Mouse (Mus musculus) forebrain, embryonic 14.5 days (tissue): ENCODE data around the gene Rtn4rl1. TPM values are rescaled to one million over a fixed set of nuclear protein-coding genes. Genes with fewer than 3 reads are reported as not detected.

Experiments used
- ATAC-seq: fragments of 200-750 bp; cut with Nextera tagmentation; 2 replicates; pipeline ENCODE4 v1.8.0; 2017; ENCODE audit warnings: mild to moderate bottlenecking, moderate library complexity
- DNase-seq: peaks from one replicate; pipeline ENCODE4 v3.0.0-alpha.2; 2015; ENCODE audit warnings: low spot score
- H3K27ac ChIP-seq: fragments of 300-500 bp; sonication (generic); 2 replicates; pipeline ENCODE4 v1.5.1; 2014; ENCODE audit warnings: low read depth, mild to moderate bottlenecking, control low read depth, low read length, moderate library complexity
- H3K27me3 ChIP-seq: fragments of 300-500 bp; sonication (generic); replicated peaks from 2 replicates; pipeline ENCODE4 v1.6.1; 2014; ENCODE audit warnings: low read length, control low read depth, mixed read lengths; ENCODE audit not compliant: control insufficient read depth, insufficient read depth
- H3K36me3 ChIP-seq: fragments of 300-500 bp; sonication (generic); 2 replicates; pipeline ENCODE4 v1.6.1; 2014; ENCODE audit warnings: low read length, control low read depth; ENCODE audit not compliant: control insufficient read depth, insufficient read depth
- H3K4me1 ChIP-seq: fragments of 300-500 bp; sonication (generic); 2 replicates; pipeline ENCODE4 v1.6.1; 2014; ENCODE audit warnings: antibody characterized with exemption, low read length, control low read depth; ENCODE audit not compliant: control insufficient read depth, insufficient read depth
- H3K4me2 ChIP-seq: fragments of 300-500 bp; sonication (generic); 2 replicates; pipeline ENCODE4 v1.6.1; 2014; ENCODE audit warnings: mild to moderate bottlenecking, control low read depth, low read length
- H3K4me3 ChIP-seq: fragments of 300-500 bp; sonication (generic); 2 replicates; pipeline ENCODE4 v1.5.1; 2014; ENCODE audit warnings: low read depth, low read length, control low read depth
- H3K9ac ChIP-seq: fragments of 300-500 bp; sonication (generic); 2 replicates; pipeline ENCODE4 v1.6.1; 2014; ENCODE audit warnings: mild to moderate bottlenecking, low read length, control low read depth, moderate library complexity
- H3K9me3 ChIP-seq: fragments of 300-500 bp; sonication (generic); replicated peaks from 2 replicates; pipeline ENCODE4 v1.6.1; 2016; ENCODE audit warnings: low read length, control low read depth, mixed read lengths; ENCODE audit not compliant: control insufficient read depth
- WGBS: fragments of 180-500 bp; shearing (Covaris S2); extraction: QIAGEN DNeasy Blood & Tissue Kit; methylation state at CpG from one replicate; pipeline ENCODE4 v1.1.7; 2014; 5-methylcytosine and 5-hydroxymethylcytosine counted together
- polyA plus RNA-seq: library from polyadenylated mRNA; unstranded; fragments of >200 nt; fragmentation: Nextera tagmentation; extraction: Ambion mirVana; gene quantifications from 2 replicates; pipeline ENCODE4 v1.2.1, GENCODE M21; 2014

The Rtn4rl1 gene
- polyA plus RNA-seq, 1 experiment from 2014 or later, result 5.0 TPM

DNA sequence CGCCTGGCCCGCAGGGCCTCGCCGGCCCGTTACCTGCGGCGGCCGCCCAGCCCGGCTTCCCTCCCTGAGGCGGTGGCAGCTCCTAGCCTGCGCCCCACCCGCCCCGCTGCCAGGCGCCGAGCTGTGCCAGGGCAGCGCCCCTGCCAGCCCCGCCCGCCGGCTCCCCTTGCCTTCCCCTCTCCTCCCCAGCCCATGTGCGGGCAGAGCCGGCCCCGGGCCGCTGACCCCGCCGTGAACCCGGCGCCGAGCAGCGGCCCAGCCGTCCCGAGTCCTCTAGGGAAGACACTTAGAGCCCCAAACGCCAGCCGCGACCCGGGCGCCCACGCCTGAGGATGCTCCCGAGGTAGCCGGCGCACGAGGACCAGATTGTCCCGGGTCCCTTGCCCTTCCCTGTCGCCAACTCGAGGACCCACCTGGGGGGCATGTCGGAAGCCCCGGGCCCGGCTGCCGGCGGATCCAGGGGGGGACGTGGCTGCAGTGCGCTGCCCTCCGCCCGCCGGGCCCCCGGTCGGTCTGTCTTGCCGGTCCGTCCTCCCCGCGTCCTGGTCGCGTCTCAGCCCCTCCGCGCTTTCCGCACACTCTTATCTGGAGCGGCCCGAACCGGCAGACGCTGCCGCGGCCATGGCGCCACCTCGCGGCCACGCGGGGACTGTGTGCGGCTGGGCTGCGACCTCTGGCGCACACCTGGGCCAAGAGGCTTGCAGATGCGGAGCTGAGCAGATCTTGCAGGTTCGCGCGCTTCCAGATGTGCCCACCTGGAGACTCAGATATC lies 24.8 kb upstream of the Rtn4rl1 start:
- under 1% methylated on average over 79 of the region's 83 CpGs for WGBS
- H3K36me3 ChIP-seq, result 0 out of 2 replicates have a peak, but pooled peaks cover 2% of the 10 kb centered on the region
- ATAC-seq, result 0 out of 2 replicates have a peak, but pooled peaks have one; percentile 6
- H3K9ac ChIP-seq, result peak overlapping the region; percentile 48; the same call in 1 of the 2 replicates
- H3K27ac ChIP-seq, result peak overlapping the region; percentile 48; the same call in 1 of the 2 replicates
- H3K4me1 ChIP-seq, result peaks cover 25% of the 10 kb centered on the region
- peak overlapping the region; percentile 77 for H3K4me2 ChIP-seq
- H3K9me3 ChIP-seq, result no peaks in the 10 kb centered on the region
- peaks cover 93% of the 10 kb centered on the region for H3K27me3 ChIP-seq
- DNase-seq, result peak; percentile 74
- H3K4me3 ChIP-seq, result peak overlapping the region; percentile 40

DNA sequence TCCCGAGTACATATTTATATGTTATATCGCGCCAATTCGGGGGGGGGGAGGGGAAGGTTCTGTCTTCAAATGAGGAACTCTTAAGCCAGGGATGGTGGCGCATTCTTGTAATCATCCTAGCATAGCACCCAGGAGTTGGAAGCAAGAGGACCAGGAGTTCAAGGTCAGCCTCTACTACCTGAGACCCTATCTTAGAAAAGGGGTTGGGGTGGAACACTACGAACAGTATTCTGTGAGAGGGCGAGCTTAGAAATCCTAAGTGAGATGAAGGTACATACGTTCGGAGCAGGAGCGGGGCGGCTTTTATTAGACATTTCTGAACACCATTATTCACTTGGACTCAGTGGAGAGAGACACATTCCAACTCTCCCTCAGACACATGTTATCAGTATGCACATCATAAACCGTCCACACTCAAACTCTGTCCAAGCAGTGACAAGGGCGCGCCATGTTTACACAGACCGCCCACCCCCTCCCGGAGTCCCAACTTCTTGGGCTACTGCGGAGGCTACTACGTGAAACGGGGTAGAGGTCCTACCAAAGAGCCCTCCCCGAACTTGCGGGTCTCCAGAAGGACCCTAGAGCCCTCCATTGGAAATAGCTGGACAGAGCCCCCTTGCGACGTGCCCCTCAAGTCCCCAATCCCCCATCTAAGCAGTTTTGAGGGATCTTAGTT lies 24.0 kb upstream of the Rtn4rl1 start, which contains the start of gene Hic1:
Gene Hic1 (minus strand): TSS at position 115 of the 676 bp plus-strand sequence.
- peak within 1 kb of the TSS; percentile 40 for H3K4me3 ChIP-seq
- peaks cover 86% of the 10 kb centered on the region for H3K27me3 ChIP-seq
- DNase-seq, result no peak

DNA sequence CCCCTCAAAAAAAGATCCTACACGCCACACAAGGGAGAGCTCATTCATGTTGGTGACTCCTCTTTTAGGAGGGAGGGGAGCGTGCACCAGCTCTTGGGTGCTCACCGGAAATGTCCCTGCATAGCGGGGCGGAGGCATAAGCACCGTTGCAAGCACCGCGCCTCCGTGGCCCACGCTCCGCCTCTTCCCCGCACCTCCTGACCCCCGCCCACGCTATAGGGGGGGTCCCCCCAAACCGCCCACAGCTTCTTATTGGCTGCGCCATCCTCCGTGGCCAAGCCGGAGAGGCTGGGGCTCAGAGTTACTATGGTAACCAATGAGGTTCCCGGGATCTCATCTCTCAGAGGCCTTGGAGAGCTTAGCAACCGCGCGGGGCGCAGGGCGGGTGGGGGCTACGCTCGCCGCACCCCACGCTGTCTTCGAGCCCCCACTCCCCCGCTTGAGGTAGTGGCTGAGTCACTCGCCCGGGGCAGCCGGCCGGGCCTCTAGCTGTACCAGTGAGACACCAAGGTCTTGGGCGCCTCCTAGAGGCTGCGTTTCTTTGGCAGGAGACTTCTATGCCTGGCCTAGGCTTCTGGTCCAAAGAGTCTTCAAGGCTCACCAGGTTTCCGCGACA lies 23.3 kb upstream of the Rtn4rl1 start:
- no peaks in the 10 kb centered on the region for H3K9me3 ChIP-seq
- peaks cover 27% of the 10 kb centered on the region for H3K4me1 ChIP-seq
- peak overlapping the region; percentile 33 for H3K4me3 ChIP-seq
- peak; percentile 63 for ATAC-seq
- under 1% methylated on average over 38 of the region's 38 CpGs for WGBS
- H3K9ac ChIP-seq, result peak overlapping the region; percentile 18; the same call in 1 of the 2 replicates
- peaks cover 79% of the 10 kb centered on the region for H3K27me3 ChIP-seq
- peak overlapping the region; percentile 77 for H3K4me2 ChIP-seq
- no peaks in the 10 kb centered on the region for H3K36me3 ChIP-seq
- DNase-seq, result peak; percentile 92
- no peak overlapping the region for H3K27ac ChIP-seq

More for the DNA sequence above, 24.0 kb upstream of the Rtn4rl1 start, which contains the start of gene Hic1:
- no peaks in the 10 kb centered on the region for H3K36me3 ChIP-seq
- no peaks in the 10 kb centered on the region for H3K9me3 ChIP-seq
- WGBS, result 6% methylated on average over 23 of the region's 23 CpGs
- H3K9ac ChIP-seq, result peak within 1 kb of the TSS; percentile 48; the same call in 1 of the 2 replicates
- H3K27ac ChIP-seq, result peak within 1 kb of the TSS; percentile 48; the same call in 1 of the 2 replicates
- peak within 1 kb of the TSS; percentile 77 for H3K4me2 ChIP-seq
- no peak for ATAC-seq
- peaks cover 27% of the 10 kb centered on the region for H3K4me1 ChIP-seq

DNA sequence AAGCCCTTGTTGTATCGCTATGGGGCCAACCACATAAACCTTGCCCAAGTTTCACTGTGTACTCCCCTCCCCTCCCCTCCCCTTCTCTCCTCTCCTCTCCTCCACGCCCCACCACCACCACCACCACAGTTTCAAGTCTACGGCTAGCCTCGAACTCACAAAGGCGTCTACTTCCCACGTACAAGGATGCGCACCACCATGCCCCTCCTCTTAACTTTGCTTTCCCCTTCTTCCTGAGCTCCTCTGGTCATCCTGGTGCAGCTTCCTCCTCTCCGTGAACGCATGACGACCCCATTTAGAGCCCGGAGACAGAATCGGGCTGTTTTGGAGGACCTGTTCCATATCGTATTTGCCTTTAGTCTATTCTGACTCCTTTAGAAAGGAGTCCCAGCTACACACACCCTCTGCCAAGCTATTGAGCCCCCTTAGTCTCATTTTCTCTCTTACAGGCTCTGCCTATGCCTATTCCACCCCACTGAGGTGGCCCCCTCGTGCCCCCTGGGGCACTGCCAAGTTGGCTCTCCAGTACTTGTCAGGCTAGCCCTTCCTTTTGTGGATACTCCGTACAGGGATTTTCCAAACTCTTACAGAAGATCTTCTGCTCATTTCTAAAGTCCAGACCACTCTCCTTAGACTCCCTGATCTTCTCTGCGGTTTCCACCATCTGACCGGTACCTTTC lies 22.3 kb upstream of the Rtn4rl1 start:
- peaks cover 27% of the 10 kb centered on the region for H3K4me1 ChIP-seq
- DNase-seq, result no peak
- no peaks in the 10 kb centered on the region for H3K9me3 ChIP-seq
- H3K27ac ChIP-seq, result no peak overlapping the region
- H3K9ac ChIP-seq, result no peak overlapping the region
- WGBS, result 4% methylated on average over 17 of the region's 17 CpGs
- H3K27me3 ChIP-seq, result peaks cover 68% of the 10 kb centered on the region
- 0 out of 2 replicates have a peak overlapping the region, but pooled peaks have one; percentile 68 for H3K4me3 ChIP-seq
- peak overlapping the region; percentile 77; the same call in 1 of the 2 replicates for H3K4me2 ChIP-seq
- no peak for ATAC-seq
- H3K36me3 ChIP-seq, result peaks cover 6% of the 10 kb centered on the region; the same call in 1 of the 2 replicates

DNA sequence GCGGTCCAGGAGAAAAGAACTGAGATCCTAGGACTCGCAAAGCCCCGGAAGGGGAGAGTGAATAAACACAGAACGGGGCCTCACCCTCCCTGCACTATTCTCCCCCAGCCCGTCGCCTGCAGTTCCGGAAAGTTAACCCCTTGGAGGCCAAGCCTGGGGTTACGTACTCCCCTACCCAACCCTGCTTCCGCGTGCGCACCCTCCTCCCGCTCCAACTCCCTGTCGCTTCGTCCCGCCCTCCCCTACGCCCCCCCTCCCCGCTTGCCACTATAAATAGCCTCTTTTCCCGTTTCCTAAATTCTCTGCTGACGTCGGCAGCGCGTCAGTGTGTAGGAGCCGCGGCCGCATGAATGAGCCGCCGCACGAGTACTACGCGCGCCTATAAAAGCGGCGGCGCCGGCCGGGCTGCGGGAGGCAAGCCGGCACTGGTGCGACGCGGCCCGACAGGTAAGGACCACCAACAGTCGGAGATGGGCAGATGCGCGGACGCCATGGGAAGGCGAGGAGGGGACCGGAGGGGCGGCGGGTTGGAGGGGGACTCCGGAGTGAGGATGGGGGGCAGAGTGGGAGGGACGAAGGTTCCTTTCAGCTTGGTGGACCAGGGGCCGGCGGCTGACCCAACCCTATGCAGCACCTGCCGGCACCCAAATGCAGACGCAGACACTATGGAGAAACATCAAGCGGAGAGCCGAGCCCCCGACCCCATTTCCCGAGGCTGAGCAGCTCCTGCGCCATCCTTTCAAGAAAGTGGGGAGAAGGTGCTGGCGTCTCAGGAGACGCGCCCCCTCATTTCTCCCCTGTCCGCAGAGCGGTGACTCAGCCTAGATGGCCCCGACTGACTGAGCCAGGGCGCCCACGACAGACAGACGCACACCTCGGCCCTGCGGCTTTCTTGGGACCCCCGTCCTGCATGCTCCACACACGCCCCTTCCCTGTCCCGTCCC lies 21.2 kb upstream of the Rtn4rl1 start:
- Histone ChIP-seq H3K36me3 (peaks cover 15% of the 10 kb centered on the region; the same call in 1 of the 2 replicates), H3K27ac (no peak overlapping the region), H3K9ac (peak overlapping the region; percentile 62), H3K9me3 (no peaks in the 10 kb centered on the region), H3K4me2 (peak overlapping the region; percentile 77), H3K4me3 (peak overlapping the region; percentile 68), H3K4me1 (peaks cover 27% of the 10 kb centered on the region), H3K27me3 (peaks cover 57% of the 10 kb centered on the region)
- DNase-seq (peak; percentile 82), ATAC-seq (peak; percentile 15; the same call in 1 of the 2 replicates)
- under 1% methylated on average over 73 of the region's 75 CpGs for WGBS

DNA sequence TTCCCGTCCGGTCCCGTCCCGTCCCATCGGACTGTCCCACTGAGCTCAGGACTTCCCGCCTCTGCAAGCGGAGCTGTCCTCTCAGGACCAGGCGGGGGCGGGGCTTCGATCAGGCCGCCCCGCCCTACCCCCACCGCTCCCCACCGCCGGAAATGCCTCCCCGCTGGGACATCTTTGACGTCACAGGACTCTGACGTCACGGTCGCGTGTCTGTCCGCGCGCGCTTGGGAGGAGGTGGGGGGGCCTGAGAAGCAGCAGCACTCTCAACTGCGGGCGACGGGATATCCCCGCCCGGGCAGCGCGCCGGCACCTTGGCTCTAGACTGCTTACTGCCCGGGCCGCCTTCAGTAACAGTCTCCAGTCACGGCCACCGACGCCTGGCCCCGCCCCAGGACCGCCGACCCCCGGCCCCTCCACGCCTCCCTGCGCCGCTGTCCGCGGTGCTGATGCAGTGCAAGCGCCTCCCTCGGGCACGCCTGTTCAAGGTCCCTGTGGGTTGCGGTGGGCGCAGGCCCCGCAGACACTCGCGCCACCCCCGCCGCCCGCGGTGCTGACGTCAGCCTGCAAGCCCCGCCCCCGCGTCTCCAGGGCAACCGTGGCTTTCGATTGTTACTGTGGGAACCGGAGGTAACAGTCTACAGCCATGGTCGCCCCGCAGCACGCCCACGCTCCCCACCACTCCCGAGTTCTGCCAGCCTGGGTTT lies 20.3 kb upstream of the Rtn4rl1 start:
- Histone ChIP-seq H3K36me3 (peaks cover 15% of the 10 kb centered on the region; the same call in 1 of the 2 replicates), H3K4me1 (peaks cover 35% of the 10 kb centered on the region), H3K27ac (no peak overlapping the region), H3K4me3 (peak overlapping the region; percentile 68), H3K9ac (peak overlapping the region; percentile 62), H3K9me3 (no peaks in the 10 kb centered on the region), H3K27me3 (peaks cover 49% of the 10 kb centered on the region), H3K4me2 (peak overlapping the region; percentile 77)
- DNase-seq (peak; percentile 84), ATAC-seq (peak; percentile 62)
- WGBS, result under 1% methylated on average over 54 of the region's 71 CpGs

DNA sequence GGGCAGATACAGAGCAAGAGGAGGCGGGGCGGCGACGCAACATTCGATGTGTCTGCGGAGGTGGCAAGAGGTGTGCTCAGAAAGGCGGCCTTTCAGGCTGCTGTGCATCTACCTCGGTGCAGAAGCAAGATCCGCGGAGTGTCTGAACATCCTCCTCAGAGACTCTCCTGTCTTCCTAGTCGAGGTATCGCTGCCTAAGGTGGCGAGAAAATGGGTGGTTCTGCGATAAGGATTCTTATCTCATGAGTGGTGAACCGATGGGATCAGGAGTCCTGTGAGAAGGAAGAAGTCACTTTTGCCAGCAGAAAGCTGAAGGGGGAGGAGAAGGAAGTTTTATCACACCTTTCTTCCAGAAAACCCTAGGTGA lies 19.8 kb upstream of the Rtn4rl1 start:
- Histone ChIP-seq H3K27ac (no peak overlapping the region), H3K36me3 (peaks cover 15% of the 10 kb centered on the region; the same call in 1 of the 2 replicates), H3K27me3 (peaks cover 44% of the 10 kb centered on the region), H3K4me3 (peak overlapping the region; percentile 68), H3K4me2 (peak overlapping the region; percentile 77), H3K9ac (peak overlapping the region; percentile 62), H3K9me3 (no peaks in the 10 kb centered on the region), H3K4me1 (peaks cover 31% of the 10 kb centered on the region)
- DNase-seq, result no peak
- WGBS, result 3% methylated on average over 15 of the region's 15 CpGs
- no peak for ATAC-seq
